In the genomic region with DNA sequence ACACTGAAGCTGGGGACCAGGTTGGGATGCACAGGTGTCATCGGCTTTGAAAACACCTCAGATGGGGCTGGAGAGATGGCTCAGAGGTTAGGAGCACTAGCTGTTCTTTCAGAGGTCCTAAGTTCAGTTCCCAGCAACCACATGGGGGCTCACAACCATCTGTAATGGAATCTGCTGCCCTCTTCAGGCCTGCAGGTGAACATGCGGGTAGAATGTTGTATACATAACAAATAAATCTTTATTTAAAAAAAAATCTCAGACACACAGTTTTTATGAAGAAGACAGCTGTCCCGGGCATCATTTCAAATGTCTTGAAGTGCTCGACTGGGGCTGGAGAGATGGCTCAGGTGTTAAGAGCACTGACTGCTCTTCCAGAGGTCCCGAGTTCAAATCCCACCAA, we compare ENCODE assay signal across 1 mouse cellular context.
TF ChIP-seq lines count a peak whose summit lies in the region.

No protein-coding gene starts in this region.

TF ChIP-seq in ES-E14, 5 proteins besides CTCF, POLR2A, EP300 and RAD21:
- TF ChIP-seq ZC3H11A (IDR thresholded peaks at IDR 0.05; ENCODE audit: borderline replicate concordance, low read depth, low read length) (no peak), ZNF384 (IDR thresholded peaks at IDR 0.05; ENCODE audit: low read depth, low read length) (peak; percentile 80)
